Mouse (Mus musculus) heart, adult 2 months (tissue): ENCODE data around the gene P2ry6.

Experiments used
- CTCF ChIP-seq: fragments of 200-600 bp; IDR thresholded peaks from 2 replicates; pipeline ENCODE4 v1.8.1; 2022; ENCODE audit warnings: antibody characterized with exemption, mild to moderate bottlenecking, moderate library complexity
- EP300 ChIP-seq: fragments of 200-500 bp; IDR thresholded peaks from 2 replicates; pipeline ENCODE4 v1.6.1; 2011; ENCODE audit warnings: low read depth, low read length, control low read depth; ENCODE audit not compliant: insufficient read depth
- POLR2A ChIP-seq: fragments of 200-500 bp; IDR thresholded peaks from 2 replicates; pipeline ENCODE4 v1.6.1; 2011; ENCODE audit warnings: mild to moderate bottlenecking, low read depth, low read length, control low read depth; ENCODE audit not compliant: insufficient read depth

DNA sequence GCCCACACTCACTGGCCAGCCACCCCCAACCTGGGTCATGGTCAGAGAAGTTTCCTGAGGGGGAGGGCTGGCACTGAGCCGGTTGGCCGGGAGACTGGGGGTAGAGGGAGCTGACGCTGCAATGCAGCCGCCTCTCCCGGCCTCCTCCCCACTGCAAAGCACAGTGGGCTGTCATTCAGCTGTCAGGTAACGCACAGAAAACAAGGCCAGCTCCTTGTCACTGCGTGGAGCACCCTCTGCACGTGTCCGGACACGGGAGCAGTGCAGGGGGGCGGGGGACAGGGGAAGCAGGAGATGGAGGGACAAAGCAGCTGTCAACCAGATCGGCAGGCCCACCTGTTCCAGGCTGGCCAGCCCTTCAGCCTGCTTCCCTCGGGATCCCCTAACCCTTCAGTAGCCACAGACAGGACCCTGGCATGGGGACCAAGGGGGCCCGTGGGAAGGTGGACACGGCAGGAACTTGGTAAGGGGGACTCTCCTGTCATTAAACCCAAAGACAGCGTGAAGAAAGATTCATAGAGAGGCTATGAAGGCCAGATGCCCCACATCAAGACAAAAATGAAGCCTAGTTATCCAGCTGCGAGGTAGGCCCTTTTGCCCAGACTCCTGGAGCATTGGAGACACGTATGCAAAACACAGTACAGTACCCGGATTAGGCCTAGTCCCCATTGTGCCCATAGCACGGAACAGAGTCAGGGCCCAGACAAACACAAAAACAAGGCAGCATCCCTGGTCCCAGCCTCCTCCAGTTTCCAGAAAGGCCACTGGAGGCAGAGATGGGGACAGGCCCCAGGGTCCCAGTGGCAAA, 81.0 kb downstream of the P2ry6 start:
- TF ChIP-seq CTCF, result no peak
- TF ChIP-seq POLR2A, result no peak
- no peak for TF ChIP-seq EP300
